Mouse (Mus musculus): ENCODE measurements around the gene Ddx43.
"Not testable (repeated sequence)": the region's sequence is repeated elsewhere in the genome, so short reads cannot be mapped to it uniquely, and the experiment has no call there.

DNA sequence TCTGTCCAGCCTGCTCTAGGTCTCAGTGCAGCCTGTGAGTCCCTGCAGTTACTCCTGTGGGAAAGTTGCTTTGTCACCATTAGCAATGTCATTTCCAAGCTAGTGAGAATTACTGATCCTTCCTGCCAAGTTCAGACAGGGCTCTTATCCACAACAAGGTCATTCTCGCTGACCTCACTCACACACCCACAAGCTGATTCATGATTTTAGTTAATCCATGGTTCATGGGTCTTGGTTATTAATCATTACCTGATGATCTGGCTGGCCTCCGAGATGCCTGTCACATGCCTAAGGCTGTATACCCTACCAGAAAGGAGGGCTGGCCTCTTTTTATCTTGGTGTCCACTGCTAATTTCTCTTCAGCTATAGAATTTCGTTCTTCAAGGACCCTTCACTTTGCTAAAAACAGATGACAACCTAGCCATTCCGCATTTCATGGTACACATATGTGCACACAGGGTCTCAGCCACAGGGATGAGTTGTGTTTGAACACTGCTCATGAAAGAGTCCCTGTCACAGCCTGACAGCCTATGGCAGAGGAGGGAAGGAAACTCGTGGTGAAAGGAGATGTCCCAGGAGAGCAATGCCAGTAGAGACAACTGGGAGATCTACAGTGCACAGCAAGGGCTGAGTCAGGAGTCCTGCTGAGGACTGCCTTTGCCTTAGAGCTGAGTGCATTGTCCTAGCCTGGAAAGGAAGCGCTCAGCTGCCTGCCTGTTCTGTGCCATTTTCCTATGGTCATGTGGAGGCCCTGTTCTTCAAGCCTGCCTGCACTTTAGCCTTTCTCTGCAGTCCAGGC, 47.2 kb upstream of the Ddx43 start:
- TF ChIP-seq POLR2A (IDR thresholded peaks at IDR 0.05; ENCODE audit: control insufficient read depth, extremely low read depth, insufficient read depth, low read length, poor library complexity); CTCF (IDR thresholded peaks at IDR 0.05; ENCODE audit: borderline replicate concordance, control insufficient read depth, extremely low read depth, insufficient read depth, low read length, poor library complexity): not testable (repeated sequence)
